Mouse (Mus musculus): ENCODE measurements around the gene Abcf2.
"Not testable (repeated sequence)": the region's sequence is repeated elsewhere in the genome, so short reads cannot be mapped to it uniquely, and the experiment has no call there.

Abcf2 gene

GRCm38 (mm10) chr5:24586547-24587199, 9.4 kb upstream of the Abcf2 start, which contains the start of gene Chpf2:
Chpf2 (plus strand) TSS chr5:24586741.
- in situ Hi-C loops (cut with MboI, MseI), result no loop called here

- in situ Hi-C loops (cut with MboI, MseI), result no loop called here
These were observed 8.8 kb upstream of the Abcf2 start for GRCm38 (mm10) chr5:24586106-24586505.

GRCm38 (mm10) chr5:24578109-24578963, 1.1 kb upstream of the Abcf2 start:
- in situ Hi-C loops (cut with MboI, MseI), result no loop called here

- in situ Hi-C loops (cut with MboI, MseI), result no loop called here
These were observed 475 bp downstream of the Abcf2 start for GRCm38 (mm10) chr5:24576801-24577182.

- in situ Hi-C loops (cut with MboI, MseI), result no loop called here
These were observed 1.3 kb downstream of the Abcf2 start for GRCm38 (mm10) chr5:24575948-24576347.

- in situ Hi-C loops (cut with MboI, MseI), result no loop called here
These were observed 20.6 kb downstream of the Abcf2 start, which contains the start of gene 4931409K22Rik for GRCm38 (mm10) chr5:24556709-24557108. 4931409K22Rik (minus strand) TSS chr5:24556809.

- in situ Hi-C loops (cut with MboI, MseI), result not testable (repeated sequence)
These were observed 21.9 kb downstream of the Abcf2 start for GRCm38 (mm10) chr5:24555335-24555734.

- in situ Hi-C loops (cut with MboI, MseI), result no loop called here
These were observed 23.5 kb downstream of the Abcf2 start for GRCm38 (mm10) chr5:24553621-24554244.

GRCm38 (mm10) chr5:24551317-24551688, 26.0 kb downstream of the Abcf2 start:
- in situ Hi-C loops (cut with MboI, MseI), result no loop called here

- in situ Hi-C loops (cut with MboI, MseI), result no loop called here
These were observed 26.5 kb downstream of the Abcf2 start for GRCm38 (mm10) chr5:24550598-24551316.

GRCm38 (mm10) chr5:24542643-24543042, 34.6 kb downstream of the Abcf2 start:
- in situ Hi-C loops (cut with MboI, MseI), result no loop called here

- in situ Hi-C loops (cut with MboI, MseI), result no loop called here
These were observed 36.1 kb downstream of the Abcf2 start for GRCm38 (mm10) chr5:24541144-24541569.

GRCm38 (mm10) chr5:24540387-24541143, 36.7 kb downstream of the Abcf2 start, which contains the start of gene Asb10:
Asb10 (minus strand) TSS chr5:24540978.
- in situ Hi-C loops (cut with MboI, MseI), result no loop called here

- in situ Hi-C loops (cut with MboI, MseI), result no loop called here
These were observed 37.5 kb downstream of the Abcf2 start for GRCm38 (mm10) chr5:24539571-24540296.

- in situ Hi-C loops (cut with MboI, MseI), result no loop called here
These were observed 39.6 kb downstream of the Abcf2 start for GRCm38 (mm10) chr5:24537618-24538017.

GRCm38 (mm10) chr5:24536511-24536910, 40.8 kb downstream of the Abcf2 start:
- in situ Hi-C loops (cut with MboI, MseI), result no loop called here

GRCm38 (mm10) chr5:24535731-24536130, 41.5 kb downstream of the Abcf2 start:
- in situ Hi-C loops (cut with MboI, MseI), result no loop called here

GRCm38 (mm10) chr5:24534292-24534691, 43.0 kb downstream of the Abcf2 start:
- in situ Hi-C loops (cut with MboI, MseI), result no loop called here

- in situ Hi-C loops (cut with MboI, MseI), result no loop called here
These were observed 43.9 kb downstream of the Abcf2 start for GRCm38 (mm10) chr5:24533391-24533790.

- in situ Hi-C loops (cut with MboI, MseI), result no loop called here
These were observed 47.1 kb downstream of the Abcf2 start for GRCm38 (mm10) chr5:24530042-24530689.

Data from T-helper 2 cell (primary cell).